Mouse (Mus musculus) hematopoietic stem cell, adult 5-6 weeks (primary cell): ENCODE measurements around the gene Elk4. TPM values are rescaled to one million over a fixed set of nuclear protein-coding genes. Genes with fewer than 3 reads are reported as not detected.

ENCODE experiments used
- ATAC-seq, 2 experiments: fragments of 125-278 bp in 1 of 2; replicated peaks in 1 of 2; 2 replicates each; pipeline ENCODE4 v1.8.0; 2016 to 2017; ENCODE audit warnings: inconsistent platforms in 2 of 2, mild to moderate bottlenecking in 2 of 2, moderate number of reproducible peaks in 2 of 2, low read depth in 1 of 2, moderate TSS enrichment in 1 of 2; ENCODE audit not compliant: low FRiP score in 2 of 2, poor library complexity in 2 of 2, severe bottlenecking in 2 of 2, insufficient read depth in 1 of 2, low TSS enrichment in 1 of 2
- total RNA-seq: library from RNA; stranded (forward); fragments of 172-1452, 232-1000 nt; gene quantifications from 2 replicates; pipeline ENCODE4 v1.2.3, GENCODE M21; 2017

The Elk4 gene
- total RNA-seq, 1 experiment from 2014 or later: 118 TPM

GRCm38 (mm10) chr1:131980471-131980870 is 26.9 kb upstream of the Elk4 start:
- no peak for ATAC-seq

- ATAC-seq: peak; percentile 64 to 81
Observed at GRCm38 (mm10) chr1:131981378-131982013, 25.9 kb upstream of the Elk4 start.

DNA sequence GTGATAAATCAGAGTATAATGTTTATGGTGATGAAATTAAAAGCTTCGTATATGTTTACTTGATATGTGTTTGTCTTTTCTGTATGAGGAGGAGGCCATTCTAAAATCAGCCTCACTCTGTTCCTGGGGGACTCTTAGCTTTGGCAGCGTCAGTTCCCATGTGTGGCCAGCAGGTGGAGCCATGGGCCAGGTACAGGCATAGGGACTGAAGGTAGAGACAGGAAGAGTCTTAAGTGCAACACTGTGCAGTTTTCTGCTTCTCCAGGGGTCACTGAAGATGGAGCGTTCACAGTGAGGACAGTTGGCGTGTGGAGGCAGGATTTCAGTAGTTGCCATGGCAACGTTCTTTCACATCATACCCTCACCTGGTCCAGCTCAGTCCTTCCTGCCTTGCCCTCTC is 24.5 kb upstream of the Elk4 start:
- ATAC-seq: peak; percentile 81 to 83

- ATAC-seq: no peak
Observed at GRCm38 (mm10) chr1:131983806-131984205, 23.6 kb upstream of the Elk4 start.

DNA sequence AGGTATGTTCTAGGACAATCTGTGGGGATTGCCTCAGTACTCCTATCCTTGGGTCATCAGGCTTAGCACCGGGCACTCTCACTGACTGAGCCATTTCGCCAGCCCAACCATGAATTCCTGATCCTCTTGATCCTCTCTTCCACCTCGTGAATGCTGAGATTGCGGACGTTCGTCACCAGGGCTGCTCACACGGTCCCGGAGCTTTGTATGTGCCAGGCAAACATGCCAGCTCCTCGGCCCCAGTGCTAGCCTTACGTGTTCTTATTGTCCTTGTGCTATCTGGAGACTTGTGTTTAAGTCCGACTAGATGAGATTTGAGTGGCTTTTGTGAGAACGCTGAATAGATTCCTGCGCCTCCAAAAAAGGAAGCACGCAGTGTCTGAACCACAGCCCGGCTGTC is 20.0 kb upstream of the Elk4 start:
- ATAC-seq: no peak

DNA sequence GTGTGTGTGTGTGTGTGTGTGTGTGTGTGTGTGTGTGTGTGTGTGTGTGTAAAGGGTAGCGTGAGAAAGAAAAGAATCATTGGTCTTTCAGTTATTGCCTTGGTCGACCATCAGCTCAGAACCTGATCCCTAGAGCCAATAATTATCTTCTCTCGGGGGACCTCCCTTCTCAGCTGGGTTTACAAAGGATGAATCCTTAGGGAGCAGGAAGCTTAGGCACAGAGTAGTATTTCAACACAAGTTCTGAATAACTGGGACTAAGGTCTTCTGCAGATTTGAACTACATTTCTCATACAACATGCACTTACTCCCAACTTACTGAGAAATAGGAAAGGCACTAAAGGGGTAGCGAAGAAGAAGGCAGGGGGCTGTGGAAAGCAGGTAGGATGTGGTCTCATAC is 17.9 kb upstream of the Elk4 start:
- no peak for ATAC-seq

DNA sequence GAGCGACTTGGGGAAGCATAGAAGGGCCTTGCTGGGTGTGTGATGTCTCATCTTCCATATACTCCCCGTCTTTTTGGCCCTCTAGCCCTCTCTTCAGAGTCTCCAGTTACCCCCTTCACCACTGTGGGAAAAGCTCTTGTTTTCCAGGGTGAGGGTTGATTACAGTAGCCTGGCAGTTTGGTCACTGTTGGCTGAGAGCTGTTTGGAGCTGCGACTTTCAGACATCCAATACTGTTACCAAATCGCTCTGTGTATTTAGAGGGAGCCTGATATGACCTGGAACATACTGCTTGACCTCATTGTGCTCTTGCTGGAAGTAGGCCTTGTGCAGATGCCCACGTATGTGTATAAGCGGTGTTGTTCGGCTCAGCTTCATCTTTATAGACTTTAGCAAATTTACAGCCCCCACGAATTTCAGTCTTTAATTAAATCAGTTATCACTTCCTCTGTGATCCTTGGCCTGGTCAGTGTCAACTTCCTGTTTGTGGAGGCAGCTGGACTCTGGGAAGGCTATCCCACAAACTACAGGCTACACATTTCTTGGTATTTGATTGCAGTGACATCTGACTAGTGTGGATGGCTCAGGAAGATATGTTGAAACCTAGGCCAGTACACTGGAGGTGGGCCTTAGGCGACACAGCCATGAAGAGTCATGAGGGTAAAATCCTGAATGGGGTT is 17.2 kb upstream of the Elk4 start:
- ATAC-seq: no peak

- ATAC-seq: no peak
Observed at GRCm38 (mm10) chr1:131992561-131993001, 14.8 kb upstream of the Elk4 start.

DNA sequence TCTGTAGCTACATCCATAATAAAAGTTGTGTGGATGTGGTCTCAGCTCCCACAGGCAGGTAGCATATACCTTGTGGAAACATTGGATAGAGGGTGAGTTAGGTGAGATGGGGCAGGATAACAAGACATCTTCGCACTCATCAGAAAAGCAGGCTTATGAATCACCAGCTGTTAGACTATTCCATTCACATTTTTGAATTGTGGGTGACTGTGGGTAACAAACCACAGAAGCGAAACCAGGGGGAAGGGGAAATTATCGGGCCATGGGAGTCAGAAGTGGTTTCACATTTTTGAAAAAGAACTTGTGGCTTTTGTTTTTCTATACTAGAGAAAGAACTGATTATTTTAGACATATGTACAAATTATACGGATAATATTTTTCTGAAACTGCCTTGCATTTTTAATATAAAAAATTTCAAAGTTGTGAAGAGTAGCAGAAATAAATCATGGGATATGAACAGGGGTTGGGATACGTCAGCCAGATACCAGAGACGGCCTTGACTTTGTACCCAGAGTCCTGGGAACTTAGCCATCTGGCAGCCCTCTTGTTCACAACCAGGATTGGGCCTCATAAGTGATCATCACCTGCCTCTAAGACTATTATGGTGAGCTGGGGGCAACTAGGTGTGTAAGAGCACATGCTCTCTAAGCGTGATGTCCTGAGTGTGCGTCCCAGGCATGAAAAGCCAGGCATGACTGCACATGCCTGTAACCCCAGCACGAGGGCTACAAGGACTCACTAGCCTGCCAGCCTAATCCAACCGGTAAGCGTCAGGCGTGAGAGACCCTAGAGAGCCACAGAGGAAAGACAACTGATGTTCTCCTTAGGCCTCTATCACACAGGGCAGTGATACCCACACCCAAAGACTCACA is 14.0 kb upstream of the Elk4 start:
- ATAC-seq: 0 out of 4 replicates have a peak, but pooled peaks of 1 of the 2 experiments have one; percentile 29

- ATAC-seq: peak in 1 of 2 experiments; percentile 48; a peak in 1 of 4 replicates
Observed at GRCm38 (mm10) chr1:131995062-131995461, 12.3 kb upstream of the Elk4 start.

- ATAC-seq: no peak
Observed at GRCm38 (mm10) chr1:132000506-132000905, 6.9 kb upstream of the Elk4 start.

GRCm38 (mm10) chr1:132001880-132002330 is 5.5 kb upstream of the Elk4 start:
- ATAC-seq: peak; percentile 13 to 63

DNA sequence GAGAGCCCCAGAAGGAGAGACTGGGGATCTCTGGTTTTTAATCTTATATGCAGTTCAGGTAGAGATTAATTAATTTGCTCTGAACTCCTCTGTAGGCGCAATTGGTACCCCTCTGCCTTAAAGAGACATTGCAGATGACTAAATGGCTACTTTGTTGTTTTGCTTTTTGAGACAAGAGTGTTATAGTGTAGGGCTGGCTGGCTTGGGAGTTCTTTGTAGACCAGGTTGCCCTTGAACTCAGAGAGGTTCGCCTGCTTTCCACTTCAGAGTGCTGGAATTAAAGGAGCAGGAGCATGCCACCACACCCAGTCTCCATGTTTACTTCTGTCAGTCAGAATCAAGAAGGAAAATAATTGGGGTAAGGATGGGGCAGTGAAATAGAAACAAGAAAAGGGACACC is 4.3 kb upstream of the Elk4 start:
- ATAC-seq: no peak

DNA sequence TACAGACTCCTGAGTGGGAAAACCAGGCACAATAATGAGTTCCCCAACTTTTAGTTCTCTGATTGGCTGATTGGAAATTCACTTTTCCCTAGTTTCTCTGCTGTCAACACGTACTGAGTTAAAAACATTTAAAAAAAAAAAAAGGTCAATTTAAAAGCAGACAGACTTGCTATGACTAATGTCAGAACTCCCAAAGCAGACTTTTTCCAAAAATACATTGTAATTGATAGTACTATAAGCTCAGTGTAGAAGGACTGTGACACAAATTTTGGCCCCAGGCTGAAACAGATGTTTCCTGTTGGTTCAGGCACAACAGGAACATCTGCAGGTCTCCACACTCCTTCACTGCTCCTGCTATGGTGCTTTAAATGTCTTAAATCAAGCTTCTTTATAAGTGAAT is 3.6 kb upstream of the Elk4 start:
- peak; percentile 9 to 48; a peak in 1 of 4 replicates for ATAC-seq

GRCm38 (mm10) chr1:132004574-132005180 is 2.7 kb upstream of the Elk4 start:
- no peak for ATAC-seq

GRCm38 (mm10) chr1:132005466-132005865 is 1.9 kb upstream of the Elk4 start:
- ATAC-seq: no peak

DNA sequence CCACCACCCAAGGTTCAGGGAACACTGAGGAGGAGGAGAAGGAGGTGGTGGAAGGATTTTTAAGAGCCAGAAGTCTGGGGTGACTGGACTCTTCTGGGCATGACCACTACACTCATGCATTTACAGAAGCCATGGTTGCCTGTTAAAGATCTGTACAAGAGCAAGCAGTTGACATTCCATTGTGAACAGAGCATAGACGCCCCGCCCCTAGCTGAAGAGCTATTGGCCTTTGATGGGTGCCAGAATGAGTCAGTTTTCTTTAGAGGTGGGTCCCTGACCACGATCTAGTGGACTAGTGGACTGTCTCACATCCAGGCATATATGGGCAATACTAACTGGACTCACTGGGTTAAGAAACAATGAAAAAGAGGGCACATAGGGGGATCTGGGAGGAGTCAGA is 1.4 kb upstream of the Elk4 start:
- no peak for ATAC-seq

GRCm38 (mm10) chr1:132006721-132007120 is 686 bp upstream of the Elk4 start:
- ATAC-seq: no peak
